Mouse (Mus musculus): ENCODE measurements around the gene Fmnl1.

DNA sequence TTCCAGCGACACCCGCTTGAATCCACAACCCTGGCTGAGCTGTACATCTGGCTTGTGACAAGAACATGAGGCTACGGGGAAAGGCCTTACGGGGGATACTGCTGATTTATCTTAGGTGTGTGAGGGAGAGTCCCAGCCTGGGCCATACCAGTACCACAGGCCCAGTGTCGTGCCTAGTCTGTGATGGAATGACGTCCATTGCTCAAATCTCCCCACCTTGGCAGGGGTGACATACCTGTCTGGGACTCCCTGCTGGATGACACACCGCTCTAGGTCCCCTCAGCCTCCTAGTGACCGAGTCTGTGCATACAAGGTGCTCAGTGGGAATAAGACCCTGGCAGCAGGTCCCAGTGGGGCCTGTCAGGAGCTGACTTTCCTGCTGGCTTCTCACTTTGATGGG lies 7.8 kb downstream of the Fmnl1 start:
- TF ChIP-seq CTCF (IDR thresholded peaks at IDR 0.05; ENCODE audit: borderline replicate concordance, insufficient read depth, low read length) (no peak), POLR2A (IDR thresholded peaks at IDR 0.05; ENCODE audit: low read depth, low read length) (no peak)

Data from embryonic fibroblast, embryonic 13.5 days (primary cell).